Mouse (Mus musculus) MEL (cell line): Measurements from ENCODE around the gene Ier3. TPM values are rescaled to one million over a fixed set of nuclear protein-coding genes. Genes with fewer than 3 reads are reported as not detected.

Experiments
- DNase-seq: peaks from one replicate; pipeline ENCODE4 v3.0.0; 2011; ENCODE audit warnings: low read depth, low spot score
- H3K27ac ChIP-seq: 2 replicates; pipeline ENCODE4 v1.5.1; 2012; ENCODE audit warnings: low read depth, mild to moderate bottlenecking, control low read depth, low read length, moderate library complexity; ENCODE audit not compliant: control insufficient read depth
- H3K27me3 ChIP-seq, 2 experiments: fragments of 150-350 bp in 1 of 2; sonication (generic) in 1 of 2; 2 replicates each; pipeline ENCODE4 v1.6.1; 2012; ENCODE audit warnings: low read length in 2 of 2, mild to moderate bottlenecking in 2 of 2, improper control_type of control experiment in 1 of 2, moderate library complexity in 1 of 2; ENCODE audit not compliant: insufficient read depth in 2 of 2, control insufficient read depth in 1 of 2
- H3K36me3 ChIP-seq, 2 experiments: 2 replicates each; pipeline ENCODE4 v1.6.1; 2012 to 2014; ENCODE audit warnings: low read length in 2 of 2, improper control_type of control experiment in 1 of 2, inconsistent platforms in 1 of 2, mild to moderate bottlenecking in 1 of 2; ENCODE audit not compliant: insufficient read depth in 2 of 2, control insufficient read depth in 1 of 2
- H3K4me1 ChIP-seq, 2 experiments: fragments of 150-350 bp in 1 of 2; sonication (generic) in 1 of 2; 2 replicates each; pipeline ENCODE4 v1.6.1; 2012; ENCODE audit warnings: low read length in 2 of 2, improper control_type of control experiment in 1 of 2, mild to moderate bottlenecking in 1 of 2; ENCODE audit not compliant: insufficient read depth in 2 of 2, control insufficient read depth in 1 of 2
- H3K4me3 ChIP-seq, 2 experiments: fragments of 150-350 bp in 1 of 2; sonication (generic) in 1 of 2; 2 replicates each; pipeline ENCODE4 v1.5.1; 2012; ENCODE audit warnings: low read depth in 2 of 2, low read length in 2 of 2, mild to moderate bottlenecking in 2 of 2, moderate library complexity in 2 of 2, control low read depth in 1 of 2, improper control_type of control experiment in 1 of 2; ENCODE audit not compliant: control insufficient read depth in 1 of 2, insufficient read depth in 1 of 2
- H3K79me2 ChIP-seq: 2 replicates; pipeline ENCODE4 v1.6.1; 2012; ENCODE audit warnings: mild to moderate bottlenecking, low read length, moderate library complexity; ENCODE audit not compliant: control insufficient read depth, poor library complexity, insufficient read depth
- H3K9ac ChIP-seq: 2 replicates; pipeline ENCODE4 v1.6.1; 2012; ENCODE audit warnings: low read depth, mild to moderate bottlenecking, control low read depth, low read length, moderate library complexity; ENCODE audit not compliant: control insufficient read depth, poor library complexity, severe bottlenecking
- H3K9me3 ChIP-seq: fragments of 150-350 bp; sonication (generic); replicated peaks from 2 replicates; pipeline ENCODE4 v1.6.1; 2012; ENCODE audit warnings: mild to moderate bottlenecking, low read length, improper control_type of control experiment, moderate library complexity; ENCODE audit not compliant: insufficient read depth
- CHD1 ChIP-seq: IDR thresholded peaks from 2 replicates; pipeline ENCODE4 v1.6.1; 2012; ENCODE audit warnings: low read depth, mild to moderate bottlenecking, inconsistent platforms, low read length, improper control_type of control experiment
- CTCF ChIP-seq, 3 experiments: IDR thresholded peaks in 2 of 3; conservative IDR thresholded peaks in 1 of 3; 2 replicates each; pipeline ENCODE4 v1.5.1; 2011 to 2012; ENCODE audit warnings: low read length in 3 of 3, low read depth in 2 of 3, mild to moderate bottlenecking in 2 of 3, improper control_type of control experiment in 1 of 3, inconsistent platforms in 1 of 3, mixed read lengths in 1 of 3, moderate library complexity in 1 of 3; ENCODE audit not compliant: control insufficient read depth in 1 of 3, insufficient read depth in 1 of 3, poor library complexity in 1 of 3, severe bottlenecking in 1 of 3
- ETS1 ChIP-seq: IDR thresholded peaks from 2 replicates; pipeline ENCODE4 v1.6.1; 2012; ENCODE audit warnings: low read depth, mild to moderate bottlenecking, inconsistent platforms, low read length, improper control_type of control experiment, moderate library complexity
- GATA1 ChIP-seq: IDR thresholded peaks from 2 replicates; pipeline ENCODE4 v1.6.1; 2011; ENCODE audit warnings: low read depth, low read length, improper control_type of control experiment
- JUND ChIP-seq: IDR thresholded peaks from 2 replicates; pipeline ENCODE4 v1.6.1; 2011; ENCODE audit warnings: low read depth, mild to moderate bottlenecking, improper control_type of control experiment, low read length
- KAT2A ChIP-seq: conservative IDR thresholded peaks from 2 replicates; pipeline ENCODE4 v1.6.1; 2012; ENCODE audit warnings: low read depth, low read length, improper control_type of control experiment, inconsistent platforms
- POLR2A ChIP-seq, 2 experiments: IDR thresholded peaks; 2 replicates each; pipeline ENCODE4 v1.6.1; 2011 to 2012; ENCODE audit warnings: low read length in 2 of 2, mild to moderate bottlenecking in 2 of 2, control low read depth in 1 of 2, improper control_type of control experiment in 1 of 2, low read depth in 1 of 2, moderate library complexity in 1 of 2; ENCODE audit not compliant: control insufficient read depth in 1 of 2, insufficient read depth in 1 of 2, poor library complexity in 1 of 2
- SIN3A ChIP-seq: IDR thresholded peaks from 2 replicates; pipeline ENCODE4 v1.6.1; 2012; ENCODE audit warnings: low read length, improper control_type of control experiment, inconsistent platforms
- TBP ChIP-seq: IDR thresholded peaks from 2 replicates; pipeline ENCODE4 v1.8.0; 2011; ENCODE audit warnings: low read depth, low read length, improper control_type of control experiment
- UBTF ChIP-seq: IDR thresholded peaks from 2 replicates; pipeline ENCODE4 v1.6.1; 2012; ENCODE audit warnings: low read depth, mild to moderate bottlenecking, inconsistent platforms, low read length, improper control_type of control experiment, moderate library complexity, borderline replicate concordance; ENCODE audit not compliant: insufficient read depth
- USF1 ChIP-seq: IDR thresholded peaks from 2 replicates; pipeline ENCODE4 v1.6.1; 2014; ENCODE audit warnings: low read depth, mild to moderate bottlenecking, inconsistent platforms, low read length, improper control_type of control experiment, moderate library complexity
- USF2 ChIP-seq, 2 experiments: IDR thresholded peaks; 2 replicates each; pipeline ENCODE4 v1.6.1; 2011 to 2012; ENCODE audit warnings: improper control_type of control experiment in 2 of 2, low read length in 2 of 2, borderline replicate concordance in 1 of 2, inconsistent platforms in 1 of 2, low read depth in 1 of 2, mild to moderate bottlenecking in 1 of 2; ENCODE audit not compliant: insufficient read depth in 1 of 2
- ZC3H11A ChIP-seq: IDR thresholded peaks from 2 replicates; pipeline ENCODE4 v1.6.1; 2012; ENCODE audit warnings: low read depth, mild to moderate bottlenecking, inconsistent platforms, low read length, improper control_type of control experiment
- ZMIZ1 ChIP-seq: IDR thresholded peaks from 2 replicates; pipeline ENCODE4 v1.6.1; 2012; ENCODE audit warnings: low read depth, mild to moderate bottlenecking, inconsistent platforms, low read length, improper control_type of control experiment, moderate library complexity
- ZNF384 ChIP-seq: IDR thresholded peaks from 2 replicates; pipeline ENCODE4 v1.6.1; 2012; ENCODE audit warnings: low read depth, mild to moderate bottlenecking, inconsistent platforms, low read length, improper control_type of control experiment
- polyA plus RNA-seq, 2 experiments: library from polyadenylated mRNA; stranded (reverse) in 1 of 2; unstranded in 1 of 2; fragments of >175 nt in 1 of 2; fragments of >200 nt in 1 of 2; gene quantifications; 2 replicates each; pipeline versions ENCODE4 v1.2.1 to v1.2.4; 2012; ENCODE audit warnings: low replicate concordance in 2 of 2, low read depth in 1 of 2; ENCODE audit not compliant: insufficient read length in 2 of 2, insufficient read depth in 1 of 2, missing spikeins in 1 of 2
- total RNA-seq: library from RNA; depleted of rRNA; stranded (reverse); fragments of 300-350 nt; gene quantifications from 2 replicates; pipeline ENCODE4 v1.2.3, GENCODE M21; 2012

The Ier3 gene
- total and polyA plus RNA-seq, 3 experiments = 5.5 to 12.2 TPM; not detected in 1

GRCm38 (mm10) chr17:35837487-35837886 lies 16.0 kb downstream of the Ier3 start:
- H3K27ac ChIP-seq = peak overlapping the region; percentile 97
- H3K9ac ChIP-seq = peak overlapping the region; percentile 99
- H3K4me1 ChIP-seq = peaks cover 0 to 52% of the 10 kb centered on the region in 2 experiments
- peaks cover 44% of the 10 kb centered on the region for H3K79me2 ChIP-seq
- H3K27me3 ChIP-seq = no peaks in the 10 kb centered on the region
- peak; percentile 79 for DNase-seq
- H3K36me3 ChIP-seq = peaks cover 11 to 50% of the 10 kb centered on the region in 2 experiments
- H3K4me3 ChIP-seq = peak overlapping the region; percentile 84 to 99
- TF ChIP-seq SIN3A (no peak), ETS1 (no peak), ZC3H11A (no peak), KAT2A (no peak), ZNF384 (no peak), POLR2A (IDR thresholded peaks at IDR 0.05; ENCODE audit: control insufficient read depth in 1 of 2, insufficient read depth in 1 of 2, low read depth in 1 of 2, low read length in 2 of 2, poor library complexity in 1 of 2) (peak in 1 of 2 experiments; percentile 48; a peak in 1 of 4 replicates)
- no peaks in the 10 kb centered on the region for H3K9me3 ChIP-seq

GRCm38 (mm10) chr17:35838122-35838544 lies 16.6 kb downstream of the Ier3 start, which contains the start of gene Tubb5:
Gene Tubb5 (minus strand): TSS chr17:35838306.
- Histone ChIP-seq H3K4me3 (peak within 1 kb of the TSS; percentile 84 to 99), H3K4me1 (peaks cover 0 to 51% of the 10 kb centered on the region in 2 experiments; a peak in 3 of 4 replicates), H3K9me3 (no peaks in the 10 kb centered on the region), H3K36me3 (peaks cover 11 to 50% of the 10 kb centered on the region in 2 experiments), H3K9ac (peak within 1 kb of the TSS; percentile 99), H3K27me3 (no peaks in the 10 kb centered on the region), H3K79me2 (peaks cover 49% of the 10 kb centered on the region), H3K27ac (peak within 1 kb of the TSS; percentile 97)
- no peak for TF ChIP-seq JUND
- no peak for TF ChIP-seq KAT2A
- TF ChIP-seq USF2 (IDR thresholded peaks at IDR 0.05; ENCODE audit: borderline replicate concordance in 1 of 2, insufficient read depth in 1 of 2, low read depth in 1 of 2, low read length in 2 of 2) = peak in 1 of 2 experiments; percentile 65; a peak in 2 of 4 replicates
- no peak for TF ChIP-seq CHD1
- TF ChIP-seq POLR2A (IDR thresholded peaks at IDR 0.05; ENCODE audit: control insufficient read depth in 1 of 2, insufficient read depth in 1 of 2, low read depth in 1 of 2, low read length in 2 of 2, poor library complexity in 1 of 2) = peak; percentile 81 to 99
- TF ChIP-seq TBP = peak; percentile 94
- no peak for TF ChIP-seq ZMIZ1
- 0 out of 6 replicates have a peak, but pooled peaks of 1 of the 3 experiments have one; percentile 3 for TF ChIP-seq CTCF (IDR thresholded peaks at IDR 0.05 in 2 of 3, conservative IDR thresholded peaks at IDR 0.05 in 1 of 3; ENCODE audit: control insufficient read depth in 1 of 3, insufficient read depth in 1 of 3, low read depth in 2 of 3, low read length in 3 of 3, poor library complexity in 1 of 3, severe bottlenecking in 1 of 3)
- no peak for TF ChIP-seq UBTF
- no peak for TF ChIP-seq USF1
- TF ChIP-seq GATA1 = peak; percentile 9; the same call in 1 of the 2 replicates
- DNase-seq = peak; percentile 98
